Mouse (Mus musculus): ENCODE measurements around the gene Rnf168. TPM values are rescaled to one million over a fixed set of nuclear protein-coding genes. Genes with fewer than 3 reads are reported as not detected.

Rnf168 gene
- polyA plus RNA-seq, 1 experiment from 2014 or later: 21.0 TPM

DNA sequence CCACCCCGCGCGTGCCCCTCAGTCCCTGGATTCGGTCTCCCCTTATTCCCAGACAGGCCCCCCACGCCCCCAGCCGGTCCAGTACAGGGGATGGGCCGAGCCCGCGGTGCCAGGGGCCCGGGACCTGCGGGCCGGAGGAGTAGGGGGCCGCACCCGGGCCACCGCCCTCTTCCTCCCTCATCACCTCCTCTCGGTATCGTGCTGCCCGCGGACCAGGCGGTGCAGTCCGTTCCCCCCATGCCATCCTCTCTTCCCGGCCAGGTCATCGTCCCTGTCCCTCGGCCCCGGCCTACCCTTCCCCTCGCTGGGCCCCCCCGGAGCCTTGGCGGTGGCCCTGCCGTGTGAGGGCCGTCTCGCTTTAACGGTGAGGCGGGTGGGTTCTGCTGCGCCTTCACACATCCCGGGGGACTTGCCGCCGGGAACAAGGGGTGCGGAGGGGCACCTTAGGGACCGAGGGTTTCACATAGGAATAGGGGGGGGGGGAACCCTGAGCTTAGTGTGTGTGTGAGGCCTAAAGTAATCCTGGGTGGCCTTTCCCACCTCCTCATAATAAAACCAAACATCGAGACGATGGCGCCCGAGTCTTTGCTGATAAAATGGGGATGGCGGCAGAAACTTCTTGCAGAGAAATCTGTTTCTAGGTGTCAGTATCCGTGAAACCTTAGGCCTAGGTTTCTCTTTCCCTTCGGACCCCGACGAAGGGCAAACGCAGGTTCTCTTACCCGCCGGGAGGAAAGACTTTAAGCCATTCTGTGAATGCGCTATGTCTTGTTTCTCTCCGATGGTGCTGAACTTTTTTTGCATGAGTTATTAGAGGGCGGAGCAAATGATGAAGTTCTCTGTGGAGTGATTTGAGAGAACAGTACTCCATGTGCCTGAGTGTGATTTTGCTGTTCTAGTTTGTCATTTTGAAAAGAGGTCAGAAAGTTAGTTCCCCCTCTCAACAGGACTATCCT is 55.6 kb downstream of the Rnf168 start:
- peak; percentile 61 for DNase-seq (ENCODE audit: low spot score)

DNA sequence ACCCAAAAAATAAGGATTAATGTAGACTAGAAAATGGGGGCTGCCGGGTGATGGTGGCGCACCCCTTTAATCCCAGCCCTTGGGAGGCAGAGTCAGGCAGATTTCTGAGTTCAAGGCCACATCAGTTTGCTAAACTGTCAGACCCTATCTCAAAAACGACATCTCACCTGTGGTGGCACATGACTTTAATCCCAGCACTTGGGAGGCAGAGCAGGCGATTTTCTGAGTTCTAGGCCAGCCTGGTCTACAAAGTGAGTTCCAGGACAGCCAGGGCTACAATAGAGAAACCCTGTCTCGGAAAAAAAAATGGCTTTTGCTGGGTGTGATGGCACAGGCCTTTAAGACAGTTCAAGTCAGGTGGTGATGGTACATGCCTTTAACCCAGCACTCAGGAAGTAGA is 57.9 kb downstream of the Rnf168 start:
- Histone ChIP-seq H3K4me3 (ENCODE audit: low read depth, low read length) (no peak overlapping the region), H3K4me1 (ENCODE audit: control insufficient read depth, insufficient read depth, low read length) (no peaks in the 10 kb centered on the region), H3K9me3 (replicated peaks; ENCODE audit: control insufficient read depth, low read length) (no peaks in the 10 kb centered on the region), H3K4me2 (ENCODE audit: low read length) (no peak overlapping the region), H3K9ac (ENCODE audit: low read length) (no peak overlapping the region), H3K27ac (ENCODE audit: low read depth, low read length) (no peak overlapping the region), H3K27me3 (replicated peaks; ENCODE audit: control insufficient read depth, insufficient read depth, low read length) (no peaks in the 10 kb centered on the region), H3K36me3 (ENCODE audit: control insufficient read depth, insufficient read depth, low read length) (no peaks in the 10 kb centered on the region)
- ATAC-seq: no peak
- 93% methylated on average over 5 of the region's 5 CpGs for WGBS
- DNase-seq (ENCODE audit: low spot score): no peak

More for the DNA sequence above, 55.6 kb downstream of the Rnf168 start:
- no peaks in the 10 kb centered on the region for H3K4me1 ChIP-seq (ENCODE audit: control insufficient read depth, insufficient read depth, low read length)
- H3K9ac ChIP-seq (ENCODE audit: low read length): peak overlapping the region; percentile 98
- no peaks in the 10 kb centered on the region for H3K36me3 ChIP-seq (ENCODE audit: control insufficient read depth, insufficient read depth, low read length)
- peak overlapping the region; percentile 65 for H3K4me2 ChIP-seq (ENCODE audit: low read length)
- H3K9me3 ChIP-seq (replicated peaks; ENCODE audit: control insufficient read depth, low read length): no peaks in the 10 kb centered on the region
- ATAC-seq: peak; percentile 77
- no peaks in the 10 kb centered on the region for H3K27me3 ChIP-seq (replicated peaks; ENCODE audit: control insufficient read depth, insufficient read depth, low read length)
- H3K27ac ChIP-seq (ENCODE audit: low read depth, low read length): peak overlapping the region; percentile 94
- WGBS: 0% methylated on average over 48 of the region's 54 CpGs
- H3K4me3 ChIP-seq (ENCODE audit: low read depth, low read length): peak overlapping the region; percentile 98

DNA sequence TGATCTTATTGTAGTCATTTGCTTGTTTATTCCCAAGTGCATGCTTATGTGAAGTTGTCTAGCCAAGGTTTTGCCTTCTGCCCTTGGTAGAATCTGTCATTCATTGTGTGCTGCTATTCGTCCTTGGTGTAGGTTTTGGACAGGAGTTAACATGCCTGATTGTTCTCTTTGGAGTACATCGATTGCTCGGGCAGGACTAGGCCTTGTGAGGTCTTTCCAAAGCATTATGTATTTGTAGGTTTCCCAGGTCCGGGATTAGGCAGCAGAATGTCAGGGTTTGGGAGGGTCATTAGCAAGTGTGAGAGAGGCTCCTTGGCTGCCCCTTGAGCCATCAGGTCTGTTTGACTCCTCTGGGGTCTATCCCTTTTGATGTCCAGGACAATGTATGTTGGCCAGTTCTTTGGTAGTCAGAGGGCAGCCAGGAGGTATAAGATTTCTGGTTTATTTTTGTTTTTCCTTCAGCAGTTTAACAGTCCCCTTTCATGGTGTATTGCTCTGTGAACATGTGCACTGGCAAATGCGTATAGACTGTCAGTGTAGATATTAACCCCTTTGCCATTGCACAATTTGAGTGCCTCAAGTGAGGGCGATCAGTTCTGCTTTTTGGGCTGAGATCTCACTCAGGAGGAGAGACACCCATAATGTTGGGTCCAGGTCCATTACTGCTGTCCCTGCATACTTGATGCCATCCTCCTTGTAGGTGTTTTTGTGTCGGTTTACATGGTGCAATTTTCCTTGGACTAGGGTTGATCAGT is 58.9 kb downstream of the Rnf168 start:
- no peaks in the 10 kb centered on the region for H3K36me3 ChIP-seq (ENCODE audit: control insufficient read depth, insufficient read depth, low read length)
- H3K4me3 ChIP-seq (ENCODE audit: low read depth, low read length): no peak overlapping the region
- no peaks in the 10 kb centered on the region for H3K4me1 ChIP-seq (ENCODE audit: control insufficient read depth, insufficient read depth, low read length)
- H3K27me3 ChIP-seq (replicated peaks; ENCODE audit: control insufficient read depth, insufficient read depth, low read length): no peaks in the 10 kb centered on the region
- no peak overlapping the region for H3K9ac ChIP-seq (ENCODE audit: low read length)
- DNase-seq (ENCODE audit: low spot score) (no peak), ATAC-seq (no peak)
- no peaks in the 10 kb centered on the region for H3K9me3 ChIP-seq (replicated peaks; ENCODE audit: control insufficient read depth, low read length)
- 88% methylated on average over 7 of the region's 7 CpGs for WGBS
- no peak overlapping the region for H3K4me2 ChIP-seq (ENCODE audit: low read length)
- H3K27ac ChIP-seq (ENCODE audit: low read depth, low read length): no peak overlapping the region

DNA sequence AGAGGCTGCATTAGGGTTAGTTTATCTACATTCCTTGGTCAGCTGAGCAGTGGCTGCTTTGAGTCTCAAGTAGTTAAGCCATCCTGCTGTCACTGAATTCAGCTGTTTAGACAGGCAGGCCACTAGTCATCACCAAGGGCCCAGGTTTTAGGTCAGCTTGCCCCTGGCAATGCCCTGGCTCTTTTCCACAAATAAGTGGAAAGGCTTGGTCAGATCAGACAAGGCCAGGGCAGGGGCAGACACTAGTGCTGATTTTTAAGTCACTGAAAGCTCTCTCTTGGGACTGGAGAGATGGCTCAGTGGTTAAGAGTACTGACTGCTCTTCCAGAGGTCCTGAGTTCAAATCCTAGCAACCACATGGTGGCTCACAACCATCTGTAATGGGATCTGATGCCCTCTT is 59.7 kb downstream of the Rnf168 start:
- Histone ChIP-seq H3K4me1 (ENCODE audit: control insufficient read depth, insufficient read depth, low read length) (no peaks in the 10 kb centered on the region), H3K27ac (ENCODE audit: low read depth, low read length) (no peak overlapping the region), H3K9me3 (replicated peaks; ENCODE audit: control insufficient read depth, low read length) (no peaks in the 10 kb centered on the region), H3K36me3 (ENCODE audit: control insufficient read depth, insufficient read depth, low read length) (no peaks in the 10 kb centered on the region), H3K4me3 (ENCODE audit: low read depth, low read length) (no peak overlapping the region), H3K4me2 (ENCODE audit: low read length) (no peak overlapping the region), H3K9ac (ENCODE audit: low read length) (no peak overlapping the region), H3K27me3 (replicated peaks; ENCODE audit: control insufficient read depth, insufficient read depth, low read length) (no peaks in the 10 kb centered on the region)
- no peak for ATAC-seq
- DNase-seq (ENCODE audit: low spot score): no peak

DNA sequence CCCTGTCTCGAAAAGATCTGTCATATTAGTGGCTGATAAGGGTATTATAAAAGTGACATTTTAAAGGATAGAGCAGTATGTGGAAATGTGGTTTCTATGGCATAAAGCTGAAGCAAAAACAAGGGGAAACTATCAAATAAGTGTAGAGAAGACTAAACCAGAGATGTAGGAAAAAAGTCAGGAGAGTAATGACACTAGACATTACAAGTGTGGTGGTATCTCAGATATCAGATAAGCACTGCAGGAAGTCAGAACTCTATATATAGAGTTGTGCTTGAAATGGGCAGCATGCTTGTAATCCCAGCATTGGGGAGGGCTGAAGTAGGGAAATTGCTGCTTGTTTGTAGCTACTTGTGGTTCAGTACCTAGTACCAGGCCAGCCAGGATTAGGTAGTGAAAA is 63.2 kb downstream of the Rnf168 start:
- Histone ChIP-seq H3K9ac (ENCODE audit: low read length) (no peak overlapping the region), H3K4me1 (ENCODE audit: control insufficient read depth, insufficient read depth, low read length) (no peaks in the 10 kb centered on the region), H3K4me2 (ENCODE audit: low read length) (no peak overlapping the region), H3K27me3 (replicated peaks; ENCODE audit: control insufficient read depth, insufficient read depth, low read length) (no peaks in the 10 kb centered on the region), H3K9me3 (replicated peaks; ENCODE audit: control insufficient read depth, low read length) (no peaks in the 10 kb centered on the region), H3K27ac (ENCODE audit: low read depth, low read length) (no peak overlapping the region), H3K36me3 (ENCODE audit: control insufficient read depth, insufficient read depth, low read length) (no peaks in the 10 kb centered on the region), H3K4me3 (ENCODE audit: low read depth, low read length) (no peak overlapping the region)
- 89% methylated on average over 1 of the region's 1 CpGs for whole genome bisulfite sequencing
- DNase-seq (ENCODE audit: low spot score) (no peak), ATAC-seq (no peak)

DNA sequence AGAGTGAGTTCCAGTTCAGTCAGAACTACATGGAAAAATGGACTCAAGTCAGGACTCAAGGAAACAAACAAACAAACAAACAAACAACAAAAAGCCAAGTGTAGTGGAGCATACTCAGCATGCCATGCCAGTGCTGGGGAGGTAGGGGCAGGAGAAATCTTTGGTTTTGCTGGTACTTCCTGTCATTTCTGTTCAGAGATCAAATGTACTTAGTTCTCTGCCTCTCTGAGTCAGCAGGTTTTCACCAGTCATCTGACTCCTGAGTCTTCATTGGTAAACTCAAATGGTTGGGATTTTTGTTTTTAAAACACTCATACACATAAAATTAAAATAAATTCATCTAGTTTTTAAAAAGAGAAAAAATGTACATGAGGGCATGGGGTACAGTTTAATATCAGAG is 68.3 kb downstream of the Rnf168 start:
- H3K4me2 ChIP-seq (ENCODE audit: low read length): no peak overlapping the region
- ATAC-seq (no peak), DNase-seq (ENCODE audit: low spot score) (no peak)
- no peak overlapping the region for H3K4me3 ChIP-seq (ENCODE audit: low read depth, low read length)
- no peaks in the 10 kb centered on the region for H3K9me3 ChIP-seq (replicated peaks; ENCODE audit: control insufficient read depth, low read length)
- no peaks in the 10 kb centered on the region for H3K27me3 ChIP-seq (replicated peaks; ENCODE audit: control insufficient read depth, insufficient read depth, low read length)
- 0 out of 2 replicates have a peak, but pooled peaks cover 2% of the 10 kb centered on the region for H3K36me3 ChIP-seq (ENCODE audit: control insufficient read depth, insufficient read depth, low read length)
- no peaks in the 10 kb centered on the region for H3K4me1 ChIP-seq (ENCODE audit: control insufficient read depth, insufficient read depth, low read length)
- no peak overlapping the region for H3K27ac ChIP-seq (ENCODE audit: low read depth, low read length)
- no peak overlapping the region for H3K9ac ChIP-seq (ENCODE audit: low read length)

DNA sequence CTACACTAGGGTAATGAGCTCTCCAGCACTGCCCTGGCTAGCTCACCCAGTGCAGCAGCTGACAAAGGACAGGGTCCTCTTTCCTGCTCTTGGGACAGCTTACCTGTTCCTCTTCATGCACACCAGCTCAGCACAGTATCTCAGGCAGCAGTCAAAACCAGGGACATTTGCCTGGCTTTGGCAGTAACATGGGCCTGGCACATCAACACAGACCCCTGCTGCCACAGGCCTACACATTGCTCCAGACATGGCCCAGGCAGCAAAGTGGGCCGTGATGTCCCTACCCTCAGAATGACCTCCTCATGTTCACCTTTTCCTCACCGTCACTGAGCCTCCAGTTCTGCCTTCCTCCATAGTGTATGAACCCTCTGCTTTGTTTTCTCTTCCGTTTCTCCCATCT is 73.5 kb downstream of the Rnf168 start:
- Histone ChIP-seq H3K27me3 (replicated peaks; ENCODE audit: control insufficient read depth, insufficient read depth, low read length) (no peaks in the 10 kb centered on the region), H3K9ac (ENCODE audit: low read length) (no peak overlapping the region), H3K4me3 (ENCODE audit: low read depth, low read length) (no peak overlapping the region), H3K4me2 (ENCODE audit: low read length) (no peak overlapping the region), H3K27ac (ENCODE audit: low read depth, low read length) (no peak overlapping the region), H3K9me3 (replicated peaks; ENCODE audit: control insufficient read depth, low read length) (no peaks in the 10 kb centered on the region), H3K36me3 (ENCODE audit: control insufficient read depth, insufficient read depth, low read length) (peaks cover 29% of the 10 kb centered on the region), H3K4me1 (ENCODE audit: control insufficient read depth, insufficient read depth, low read length) (no peaks in the 10 kb centered on the region)
- no peak for ATAC-seq
- DNase-seq (ENCODE audit: low spot score): no peak
- WGBS: 87% methylated on average over 3 of the region's 3 CpGs

Data from forebrain, embryonic 14.5 days (tissue).